Mouse (Mus musculus) stomach, embryonic 16.5 days (tissue): Measurements from ENCODE around the gene Nipbl. TPM values are rescaled to one million over a fixed set of nuclear protein-coding genes. Genes with fewer than 3 reads are reported as not detected.

Experiments
- ATAC-seq: fragments of 200-750 bp; cut with Nextera tagmentation; 2 replicates; pipeline ENCODE4 v1.8.0; 2017; ENCODE audit warnings: moderate number of reproducible peaks, moderate TSS enrichment; ENCODE audit not compliant: insufficient read depth, low FRiP score
- H3K27ac ChIP-seq: fragments of 300-500 bp; sonication (generic); 2 replicates; pipeline ENCODE4 v1.5.1; 2014; ENCODE audit warnings: low read length
- H3K27me3 ChIP-seq: fragments of 300-500 bp; sonication (generic); 2 replicates; pipeline ENCODE4 v1.6.1; 2014; ENCODE audit warnings: low read length, control low read depth, mixed read lengths; ENCODE audit not compliant: control insufficient read depth, insufficient read depth
- H3K36me3 ChIP-seq: fragments of 300-500 bp; sonication (generic); 2 replicates; pipeline ENCODE4 v1.6.1; 2014; ENCODE audit warnings: low read length; ENCODE audit not compliant: control insufficient read depth, insufficient read depth
- H3K4me1 ChIP-seq: fragments of 300-500 bp; sonication (generic); 2 replicates; pipeline ENCODE4 v1.6.1; 2014; ENCODE audit warnings: low read length, control low read depth, mixed read lengths; ENCODE audit not compliant: control insufficient read depth, insufficient read depth
- H3K4me2 ChIP-seq: fragments of 300-500 bp; sonication (generic); 2 replicates; pipeline ENCODE4 v1.6.1; 2014; ENCODE audit warnings: low read depth, low read length, mixed read lengths
- H3K4me3 ChIP-seq: fragments of 300-500 bp; sonication (generic); replicated peaks from 2 replicates; pipeline ENCODE4 v1.5.1; 2014; ENCODE audit warnings: mild to moderate bottlenecking, low read length
- H3K9ac ChIP-seq: fragments of 300-500 bp; sonication (generic); 2 replicates; pipeline ENCODE4 v1.6.1; 2014; ENCODE audit warnings: low read length
- H3K9me3 ChIP-seq: fragments of 300-500 bp; sonication (generic); replicated peaks from 2 replicates; pipeline ENCODE4 v1.6.1; 2016; ENCODE audit warnings: low read length, control low read depth; ENCODE audit not compliant: control insufficient read depth
- WGBS: fragments of 180-500 bp; shearing (Covaris S2); extraction: QIAGEN DNeasy Blood & Tissue Kit; methylation state at CpG from one replicate; pipeline ENCODE4 v1.1.7; 2014; 5-methylcytosine and 5-hydroxymethylcytosine counted together
- polyA plus RNA-seq: library from polyadenylated mRNA; unstranded; fragments of >200 nt; fragmentation: Nextera tagmentation; extraction: Ambion mirVana; gene quantifications from 2 replicates; pipeline ENCODE4 v1.2.1, GENCODE M21; 2015

Gene Nipbl
- polyA plus RNA-seq, 1 experiment from 2014 or later: 15.7 TPM

DNA sequence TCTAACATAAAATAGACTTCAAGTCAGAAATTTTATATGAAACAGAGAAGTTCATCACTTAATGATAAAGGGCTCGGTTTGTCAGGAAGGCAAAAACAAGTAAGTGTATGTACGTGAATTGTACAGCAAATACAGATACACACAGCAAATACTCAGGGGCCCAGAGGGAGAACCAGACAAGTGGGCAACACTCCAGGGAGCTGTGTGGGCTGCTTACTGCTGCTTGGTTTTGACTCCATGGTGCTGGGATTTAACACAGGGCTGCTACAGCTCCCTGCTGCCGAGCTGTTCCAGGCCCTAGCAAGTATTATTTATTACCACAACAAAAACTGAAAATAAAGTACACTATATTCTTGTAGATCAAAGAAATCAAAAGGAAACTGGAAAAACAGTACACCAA is 177.1 kb downstream of the Nipbl start:
- Histone ChIP-seq H3K4me3 (no peak overlapping the region), H3K4me1 (no peaks in the 10 kb centered on the region), H3K27me3 (no peaks in the 10 kb centered on the region), H3K9me3 (no peaks in the 10 kb centered on the region), H3K27ac (no peak overlapping the region), H3K36me3 (0 out of 2 replicates have a peak, but pooled peaks cover 6% of the 10 kb centered on the region), H3K4me2 (no peak overlapping the region), H3K9ac (no peak overlapping the region)
- no peak for ATAC-seq
- 92% methylated on average over 3 of the region's 3 CpGs for WGBS

DNA sequence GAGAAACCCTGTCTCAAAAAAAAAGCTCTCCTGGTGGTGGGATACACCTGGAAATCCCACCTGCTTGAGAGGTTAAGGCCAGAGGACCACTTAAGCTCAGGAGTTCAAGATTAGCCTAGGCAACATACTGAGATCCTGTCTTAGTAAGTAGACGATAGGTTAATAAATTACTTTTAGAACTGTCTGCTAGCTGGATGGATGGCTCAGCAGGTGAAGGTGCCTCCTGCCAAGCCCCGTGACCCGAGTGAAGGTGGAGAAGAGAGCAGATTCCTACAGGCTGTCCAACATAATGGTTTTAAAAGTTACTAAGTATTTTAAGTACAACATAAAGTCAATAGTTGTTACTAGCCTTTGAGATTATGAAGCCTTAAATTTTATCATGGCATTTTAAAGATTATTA is 178.3 kb downstream of the Nipbl start:
- ATAC-seq: no peak
- H3K4me2 ChIP-seq: no peak overlapping the region
- H3K4me3 ChIP-seq: no peak overlapping the region
- no peak overlapping the region for H3K9ac ChIP-seq
- no peak overlapping the region for H3K27ac ChIP-seq
- H3K9me3 ChIP-seq: no peaks in the 10 kb centered on the region
- 0 out of 2 replicates have a peak, but pooled peaks cover 3% of the 10 kb centered on the region for H3K36me3 ChIP-seq
- H3K27me3 ChIP-seq: no peaks in the 10 kb centered on the region
- WGBS: 64% methylated on average over 3 of the region's 3 CpGs
- H3K4me1 ChIP-seq: no peaks in the 10 kb centered on the region

Other genes starting within 250 kb of the Nipbl start
- gene Gm2310, start 75.5 kb upstream of the Nipbl start, polyA plus RNA-seq: not detected in 2 replicates